Mouse (Mus musculus) adrenal gland, adult (tissue): ENCODE results near the gene Tmem182.

Experiments
- DNase-seq, 2 experiments: peaks; one replicate each; pipeline ENCODE4 v3.0.0; 2022 to 2023; ENCODE audit warnings: low spot score in 1 of 2; ENCODE audit not compliant: inconsistent age in 2 of 2

Tmem182 gene

DNA sequence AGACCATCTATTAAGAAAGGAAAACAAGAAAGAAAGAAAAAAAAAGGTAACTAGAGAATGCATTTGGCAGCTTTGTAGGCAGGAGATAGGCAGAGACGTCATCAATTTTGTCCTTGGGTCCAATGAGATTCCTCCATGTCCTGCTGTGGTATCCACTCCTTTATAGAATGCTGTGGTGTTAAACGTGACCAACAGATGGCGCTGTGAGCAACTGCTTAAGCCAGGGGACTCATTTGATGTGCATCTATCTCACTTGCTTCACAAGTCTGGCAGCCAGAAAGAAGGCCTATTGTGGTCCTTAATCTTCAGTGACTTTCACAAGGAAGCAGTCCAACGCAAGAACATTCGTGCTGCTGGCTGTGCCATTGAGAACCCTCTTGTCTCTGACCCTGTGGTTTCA is 8.1 kb upstream of the Tmem182 start:
- peak; percentile 65 to 89 for DNase-seq

DNA sequence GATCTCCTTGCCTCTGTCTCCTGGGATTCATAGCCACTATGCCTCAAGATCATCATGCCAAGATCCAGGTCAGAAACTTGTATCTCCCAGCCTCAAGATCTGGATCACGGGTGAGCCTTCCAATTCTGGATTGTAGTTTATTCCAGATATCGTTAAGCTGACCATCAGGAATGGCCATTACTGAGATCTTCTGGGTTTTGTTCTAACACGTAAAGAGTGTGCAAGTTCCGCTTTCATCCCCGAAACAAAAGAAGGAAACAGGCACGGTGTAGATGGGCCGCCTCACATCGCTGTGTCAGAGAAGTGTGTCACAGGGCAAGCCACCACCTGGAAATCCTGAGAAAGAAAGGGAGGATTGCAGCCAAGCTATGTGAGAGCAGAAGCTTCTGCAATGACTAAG is 6.3 kb upstream of the Tmem182 start:
- no peak for DNase-seq

DNA sequence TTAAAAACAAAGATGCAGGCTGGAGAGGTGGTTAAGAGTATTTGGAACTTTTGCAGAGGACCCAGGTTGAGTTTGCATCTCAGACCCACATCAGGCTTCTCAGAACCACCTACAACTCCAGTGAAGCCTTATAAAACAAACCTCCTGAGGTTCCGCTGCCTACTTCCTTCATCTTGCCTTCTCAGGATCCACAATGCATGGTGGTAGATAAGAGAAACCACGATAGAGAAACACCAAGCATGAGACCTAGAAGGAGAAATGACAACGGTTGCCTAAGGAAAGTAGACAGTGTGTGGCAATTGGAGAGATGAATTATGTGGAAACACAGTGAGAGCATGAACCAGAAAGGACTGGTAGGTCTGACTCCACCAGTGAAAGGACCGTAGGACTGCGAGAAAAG is 4.5 kb upstream of the Tmem182 start:
- no peak for DNase-seq

DNA sequence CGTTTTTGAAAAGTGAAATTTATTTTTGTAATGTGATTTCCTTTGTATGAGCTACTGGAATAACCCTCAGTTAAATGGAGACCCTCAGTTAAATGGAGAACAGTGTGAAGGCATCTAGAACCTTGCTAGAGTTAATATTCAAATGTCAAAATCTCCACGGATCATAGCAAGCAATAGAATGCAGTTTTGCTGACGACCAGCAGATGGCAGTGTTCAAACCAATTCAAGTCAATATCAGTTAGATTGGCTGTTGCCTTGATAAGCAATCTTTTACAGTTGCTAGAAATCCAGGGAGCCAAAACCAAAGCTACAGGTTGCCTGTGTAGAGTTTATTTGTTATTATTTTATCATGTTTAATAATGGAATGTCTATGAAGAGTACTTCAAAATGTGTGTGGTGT is 2.6 kb upstream of the Tmem182 start:
- peak; percentile 23 to 80 for DNase-seq

DNA sequence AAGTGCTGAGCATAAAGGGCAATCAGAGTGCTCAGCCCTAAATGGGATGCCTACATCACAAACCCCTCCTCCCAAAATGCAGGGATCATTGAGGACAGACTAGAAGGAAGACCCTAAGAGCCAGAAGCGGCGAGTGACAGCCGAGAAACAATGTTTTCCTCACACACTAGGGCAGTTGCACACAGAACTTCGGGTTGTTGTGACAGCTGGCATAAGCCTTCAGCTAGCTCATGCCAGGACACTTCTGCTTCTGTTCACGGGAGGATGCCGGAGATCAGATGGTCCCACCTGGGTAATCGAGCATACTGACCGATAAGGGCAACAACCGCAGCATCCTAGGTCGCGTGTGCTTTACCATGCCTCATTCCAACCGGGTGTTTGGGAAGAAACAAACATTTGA is 1.3 kb upstream of the Tmem182 start:
- DNase-seq: no peak

DNA sequence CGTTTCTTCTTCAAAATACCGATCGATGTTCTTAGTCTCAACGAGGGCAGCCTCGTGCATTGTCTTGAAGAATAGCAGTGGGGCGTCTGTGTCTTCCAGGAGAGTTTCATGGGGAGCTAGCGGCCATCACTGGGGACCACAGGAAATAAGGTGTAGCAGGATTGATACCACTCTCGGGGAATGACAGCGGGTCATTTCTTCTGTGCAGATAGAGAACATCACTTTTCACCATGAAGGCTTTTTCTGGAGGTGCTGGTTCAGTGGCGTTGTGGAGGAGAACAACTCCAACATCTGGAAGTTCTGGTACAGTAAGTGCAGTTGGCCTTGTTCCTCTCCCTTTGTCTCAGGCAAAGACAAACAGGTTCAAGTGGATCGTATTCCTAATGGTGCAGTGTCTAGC is 490 bp downstream of the Tmem182 start:
- no peak for DNase-seq

DNA sequence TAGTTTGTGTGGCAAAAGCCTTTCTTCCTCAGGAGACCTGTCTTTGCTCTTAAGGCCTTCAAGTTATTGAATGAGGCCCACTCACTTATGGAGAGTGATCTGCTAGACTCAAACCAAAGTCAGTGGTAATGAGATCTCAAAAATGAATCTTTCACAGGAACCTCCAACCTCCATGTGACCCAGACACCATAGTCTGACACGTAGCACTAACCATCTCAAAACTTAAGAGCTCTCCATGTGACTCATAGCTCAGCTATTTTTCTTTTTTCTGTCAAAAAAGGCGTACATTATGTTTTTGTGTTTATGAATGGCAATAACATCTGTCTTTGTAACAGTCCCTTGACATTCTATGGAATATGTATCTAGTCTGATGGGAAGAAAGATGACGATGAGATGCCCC is 3.2 kb downstream of the Tmem182 start:
- DNase-seq: no peak

DNA sequence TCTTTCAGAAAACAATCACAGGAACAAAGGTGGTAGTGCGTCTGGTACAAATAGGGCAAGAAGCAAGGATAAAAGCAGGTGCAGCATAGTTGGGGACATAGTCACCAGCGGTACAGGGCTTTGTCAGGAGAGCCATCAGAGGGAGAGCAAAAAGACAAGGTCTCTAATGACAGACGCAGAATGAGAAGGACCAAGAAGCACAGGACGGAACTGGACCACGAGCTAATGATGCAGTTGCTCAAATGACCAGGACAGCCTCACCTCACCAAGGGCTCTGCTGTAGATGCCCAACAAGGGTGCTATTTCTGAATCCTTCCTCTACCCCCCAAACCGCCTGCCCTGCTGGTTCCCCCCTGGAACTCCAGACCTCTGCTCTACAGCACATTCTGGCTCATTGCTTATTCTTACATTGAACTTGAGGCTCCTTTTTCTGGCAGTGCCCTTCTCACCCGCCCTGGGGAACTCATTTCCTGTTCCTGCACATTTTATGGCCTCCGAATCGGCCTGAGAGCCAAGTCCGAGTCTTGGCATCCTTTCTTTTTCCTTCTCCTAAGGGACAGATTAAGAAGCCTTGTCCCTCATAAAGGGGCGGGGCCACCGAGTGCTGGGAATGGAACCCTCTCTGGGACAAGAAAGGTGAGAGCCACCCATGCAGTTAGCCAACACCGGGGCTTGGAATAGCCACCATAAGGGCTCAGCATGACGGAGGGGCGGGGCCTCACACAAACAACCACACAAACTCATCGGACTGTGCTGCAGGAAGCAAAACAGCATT is 9.9 kb downstream of the Tmem182 start:
- no peak for DNase-seq

DNA sequence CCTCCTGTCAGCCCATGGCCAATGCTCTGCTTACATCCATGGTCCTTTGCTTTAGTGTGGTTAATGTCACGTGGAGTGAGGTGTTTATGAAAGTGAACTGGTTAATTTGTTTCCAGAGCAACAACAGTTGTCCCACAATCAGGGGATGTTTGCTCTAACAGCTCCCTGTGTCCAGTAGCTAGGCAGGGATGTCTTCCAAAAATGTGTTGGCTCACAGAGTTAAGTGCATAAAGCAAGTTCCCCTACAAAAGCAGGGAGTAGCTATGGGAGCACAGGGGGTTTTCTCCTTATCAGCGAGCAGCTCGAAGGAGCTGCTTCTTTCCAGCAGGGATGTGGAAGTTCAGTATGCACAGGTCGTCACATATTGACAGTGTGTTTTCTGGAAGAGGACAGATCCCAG is 19.1 kb downstream of the Tmem182 start:
- DNase-seq: no peak

DNA sequence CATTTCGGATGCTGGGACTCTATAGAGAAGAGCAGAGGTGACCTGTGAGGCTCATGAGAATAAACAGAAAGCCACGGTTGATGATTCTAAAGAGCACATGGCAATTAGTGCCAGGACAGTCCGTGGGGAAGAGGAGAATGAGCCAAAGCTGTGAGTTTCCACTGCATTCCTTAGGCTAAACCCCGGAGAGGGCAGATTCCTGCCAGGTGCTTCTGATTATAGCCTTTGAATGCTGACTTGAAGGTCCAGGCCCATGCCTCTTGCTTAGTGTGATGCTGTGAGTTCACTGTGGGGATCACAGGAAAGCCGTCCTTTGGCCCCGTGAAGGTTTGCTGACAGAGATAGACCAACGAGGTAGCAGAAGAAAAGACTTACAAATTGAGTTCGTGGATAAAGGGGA is 19.5 kb downstream of the Tmem182 start:
- DNase-seq: no peak

DNA sequence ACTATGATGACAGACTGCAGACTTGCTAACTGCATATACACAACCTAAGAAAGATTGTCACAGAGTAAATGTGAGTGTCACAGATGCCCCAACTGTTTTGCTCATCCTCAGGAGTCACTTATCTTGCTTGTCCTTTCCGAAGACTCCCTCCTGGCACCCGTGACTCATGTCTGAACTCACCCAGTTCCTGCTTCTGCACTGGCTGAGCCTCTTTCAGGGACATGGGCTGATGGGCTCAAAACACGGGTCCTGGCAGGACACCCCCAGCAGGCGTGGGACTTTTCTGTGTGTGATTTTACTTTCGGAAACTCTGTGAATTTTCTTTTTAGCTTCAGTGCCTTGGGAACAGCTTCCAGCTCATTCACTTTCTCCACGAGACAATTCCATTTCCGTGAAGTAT is 20.4 kb downstream of the Tmem182 start:
- DNase-seq: peak; percentile 38 to 53

DNA sequence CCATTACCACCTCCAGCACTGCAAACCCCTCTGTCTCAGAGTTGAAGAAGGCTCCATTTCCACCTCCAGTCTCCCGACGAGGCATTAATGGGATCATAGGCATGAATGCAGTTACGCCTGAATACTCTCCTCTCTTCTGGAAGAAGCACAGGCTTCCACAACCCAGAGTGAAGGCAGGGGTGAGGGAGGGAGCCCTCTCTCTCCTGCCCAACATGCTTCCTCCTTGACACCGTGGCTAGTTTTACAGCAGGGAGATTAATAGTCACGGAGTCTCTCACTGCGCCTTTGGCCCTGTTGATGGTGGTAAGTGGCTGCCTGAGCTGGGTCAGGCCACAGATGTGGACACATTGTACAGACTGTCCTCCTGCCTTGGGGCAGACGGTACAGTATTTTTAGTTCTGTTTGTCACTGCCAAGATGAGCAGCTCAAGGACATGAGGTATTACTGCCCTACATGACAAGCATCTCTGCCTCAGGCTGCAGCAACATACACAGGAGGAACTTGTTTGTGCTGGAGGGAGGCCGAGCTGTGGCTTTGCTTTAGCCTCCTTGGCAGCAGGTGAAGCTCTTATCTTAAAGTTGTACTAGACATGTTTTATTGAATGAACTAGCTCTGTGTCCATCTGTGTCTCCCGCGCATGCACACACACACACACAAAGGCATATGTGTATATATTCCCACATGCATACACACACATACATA is 24.0 kb downstream of the Tmem182 start:
- DNase-seq: peak; percentile 45 to 54

DNA sequence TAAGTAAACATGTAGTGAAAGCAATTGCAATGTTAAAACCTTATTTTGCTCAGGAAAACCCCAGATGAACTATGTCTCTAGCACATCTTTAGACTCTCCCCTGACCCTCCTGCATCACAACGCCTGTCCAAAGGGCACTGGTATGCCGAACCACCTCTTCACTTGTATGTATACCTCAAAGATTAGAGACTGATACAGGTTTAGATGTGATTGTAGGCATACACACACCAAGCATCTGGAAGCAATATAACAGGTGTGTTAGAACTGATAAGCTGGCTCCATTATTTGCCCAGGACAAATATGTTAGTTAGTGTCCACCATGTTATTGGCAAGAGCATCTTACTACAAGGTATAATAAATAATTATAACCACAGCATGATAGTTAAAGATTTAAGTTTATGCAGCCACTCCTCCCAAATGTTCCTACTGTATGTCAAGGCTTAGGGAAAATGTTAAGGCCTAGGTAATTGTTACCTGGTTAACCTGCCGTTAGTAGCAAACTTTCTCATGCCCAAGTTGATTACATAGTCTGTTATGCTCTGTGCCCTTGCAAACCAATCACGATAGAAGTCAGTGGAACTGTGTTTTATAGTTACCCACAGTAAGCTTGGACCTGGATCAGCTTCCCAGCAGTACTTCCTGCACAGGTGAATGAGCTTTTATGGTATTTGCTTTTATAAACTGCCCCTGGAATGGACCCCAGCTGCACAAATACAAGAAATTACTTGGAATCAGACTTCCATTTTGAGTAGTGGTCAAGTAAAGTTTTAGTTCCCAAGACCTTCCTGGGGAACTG is 25.5 kb downstream of the Tmem182 start:
- no peak for DNase-seq

DNA sequence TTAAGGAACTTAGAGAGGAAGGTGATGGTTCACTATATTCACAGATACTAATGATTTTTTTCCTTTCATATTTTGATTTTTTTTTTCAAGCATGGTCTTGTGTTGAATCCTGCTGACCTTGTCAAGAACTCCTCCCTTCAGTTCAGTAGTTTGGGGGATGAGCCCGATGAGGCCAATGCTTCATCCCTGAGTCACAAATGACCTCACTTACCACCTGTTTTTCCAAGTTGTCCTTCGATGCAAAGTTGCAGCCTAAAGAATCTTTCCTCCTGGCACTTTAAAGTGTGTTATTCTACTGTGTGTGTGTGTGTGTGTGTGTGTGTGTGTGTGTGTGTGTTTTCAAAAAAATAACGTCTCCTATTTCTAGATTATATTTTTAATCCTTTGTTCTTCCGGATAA is 30.1 kb downstream of the Tmem182 start:
- no peak for DNase-seq

DNA sequence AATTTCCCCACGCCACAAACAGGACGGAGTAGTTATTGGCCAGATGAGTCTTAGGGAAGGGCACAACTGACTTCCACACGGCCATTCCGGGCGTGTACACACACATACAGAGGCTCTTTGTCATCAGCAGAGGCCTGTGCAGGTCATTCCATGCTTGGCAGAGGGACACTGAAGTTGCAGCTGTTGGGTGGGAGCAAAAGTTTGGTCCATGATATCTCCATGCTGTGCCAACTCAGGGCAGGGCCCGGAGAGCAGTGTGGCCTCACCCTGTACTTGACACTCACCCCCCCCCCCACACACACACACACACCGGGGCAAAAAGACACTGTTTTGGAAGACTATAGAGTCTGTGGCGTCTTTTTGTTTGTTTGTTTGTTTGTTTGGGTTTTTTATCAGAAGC is 35.2 kb downstream of the Tmem182 start:
- no peak for DNase-seq

DNA sequence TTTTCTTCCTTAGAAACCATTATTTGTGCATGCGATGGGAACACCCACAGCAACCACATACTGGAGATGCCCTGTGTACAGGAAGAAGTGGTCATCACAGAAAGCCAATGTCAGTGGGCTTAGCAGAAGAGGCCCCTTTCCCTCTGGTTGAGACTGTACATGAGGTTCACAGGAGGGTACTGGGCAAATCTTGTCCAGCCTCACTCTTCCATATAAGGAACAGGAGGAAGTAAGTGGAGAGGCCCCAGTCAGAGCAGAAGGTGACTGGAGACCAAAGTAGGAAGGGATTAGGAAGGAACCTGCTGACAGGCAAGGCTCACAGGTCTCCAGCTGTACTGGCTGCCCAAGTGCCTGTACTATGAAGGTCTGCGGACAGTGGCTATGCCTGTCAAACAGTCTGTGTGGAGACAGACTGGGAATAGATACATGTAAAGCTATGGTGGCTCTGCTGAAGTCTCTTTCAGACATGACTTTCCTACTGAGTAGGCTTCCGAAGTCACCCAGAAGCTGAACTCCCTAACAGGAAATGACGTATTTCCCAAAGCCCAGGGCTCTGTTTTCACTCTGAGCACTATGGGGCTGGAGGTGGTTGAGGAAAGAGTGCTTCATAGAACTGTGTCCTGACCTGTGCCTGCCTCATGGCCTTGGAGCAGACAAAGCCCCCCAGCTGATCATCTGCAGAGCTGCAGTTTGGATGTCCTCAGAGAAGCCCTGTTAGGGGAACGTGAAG is 35.8 kb downstream of the Tmem182 start:
- no peak for DNase-seq

DNA sequence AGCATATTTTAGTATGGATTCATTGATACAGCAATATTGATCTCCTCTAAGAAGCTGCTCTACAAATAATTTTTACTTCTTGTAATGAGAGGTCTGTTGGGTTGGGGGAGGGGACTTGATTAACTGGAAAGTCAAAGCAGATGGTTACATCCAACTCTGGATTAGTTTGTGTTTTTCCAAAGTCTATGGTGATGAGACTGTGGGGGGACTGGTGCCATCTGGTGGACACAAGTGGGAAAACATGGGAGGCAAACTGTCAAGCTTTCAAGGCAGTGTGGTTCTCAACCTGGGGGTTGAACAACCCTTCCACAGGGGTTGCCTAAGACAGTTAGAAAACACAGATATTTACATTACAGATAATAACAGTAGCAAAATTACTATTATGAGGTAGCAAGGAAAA is 39.2 kb downstream of the Tmem182 start:
- peak; percentile 41 to 84 for DNase-seq

DNA sequence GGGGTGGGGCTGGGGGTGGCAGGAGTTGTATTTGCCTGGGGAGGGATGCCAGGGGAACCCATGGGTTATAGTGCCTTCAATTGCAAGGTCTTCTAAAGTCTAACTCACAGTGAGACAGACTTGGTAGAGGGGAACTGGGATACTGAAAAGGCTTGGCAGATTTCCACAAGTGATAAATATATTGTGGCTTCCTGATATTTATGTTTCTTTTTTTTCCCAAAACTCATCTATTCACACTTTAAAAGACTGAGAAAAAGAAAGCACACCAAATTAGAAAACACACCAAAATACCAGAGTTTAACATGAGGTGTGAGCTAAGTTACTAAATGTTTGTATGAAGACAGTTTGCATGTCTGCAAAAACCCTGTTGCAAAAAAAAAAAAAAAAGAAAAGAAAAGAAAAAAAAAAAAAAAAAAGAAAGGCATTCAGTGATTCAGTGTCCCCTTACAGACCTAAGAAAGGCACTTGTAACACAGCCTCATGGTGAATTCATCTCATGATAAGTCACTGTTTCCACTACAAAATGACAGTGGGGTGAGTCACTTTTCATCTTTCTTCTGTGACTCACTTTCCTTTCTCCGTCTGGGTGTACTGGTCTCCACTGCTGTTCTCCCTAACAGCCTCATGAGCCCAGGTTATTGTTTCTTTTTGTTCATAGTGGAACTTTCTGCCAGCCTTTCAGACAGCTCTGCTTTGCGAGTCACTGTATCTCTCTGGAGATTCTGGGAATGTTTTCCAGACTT is 42.0 kb downstream of the Tmem182 start:
- peak; percentile 49 to 84 for DNase-seq

DNA sequence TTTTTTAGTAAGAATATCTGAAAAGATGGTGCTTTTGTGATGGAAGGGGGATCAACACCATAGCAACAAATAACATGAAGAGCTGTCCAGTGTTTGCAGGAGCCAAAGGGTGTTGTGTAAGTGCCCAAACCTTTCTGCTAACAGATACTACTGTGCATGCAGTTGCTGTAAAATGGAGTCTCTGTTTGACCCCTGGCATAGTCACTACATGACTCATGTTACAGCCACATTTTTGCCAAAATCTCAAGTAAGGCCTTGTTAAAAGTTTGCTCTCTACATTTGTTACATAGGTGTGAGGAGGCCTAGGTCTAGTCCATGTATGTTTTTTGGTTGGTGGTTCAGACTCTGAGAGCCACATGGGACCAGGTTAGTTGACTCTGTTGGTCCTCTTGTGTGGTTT is 45.9 kb downstream of the Tmem182 start:
- DNase-seq: no peak

DNA sequence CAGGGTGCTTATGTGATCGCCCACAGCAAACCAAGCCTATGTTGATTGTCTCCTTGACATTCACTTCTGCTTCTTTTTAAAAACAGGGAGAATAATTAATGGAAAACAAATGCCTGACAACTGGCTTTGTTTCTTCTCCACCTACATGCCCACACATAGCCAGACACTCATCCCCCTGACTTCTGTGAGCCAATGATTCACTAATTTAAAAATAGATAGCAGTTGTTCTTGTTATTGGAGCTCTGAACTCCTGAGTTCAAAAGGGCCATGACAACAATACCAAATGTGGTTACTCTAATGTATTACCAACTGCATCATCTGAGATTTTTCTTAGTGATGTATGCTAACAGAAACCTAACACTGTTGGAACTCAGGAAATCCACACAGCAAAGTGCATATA is 49.9 kb downstream of the Tmem182 start:
- no peak for DNase-seq
